Mouse (Mus musculus) intestine, embryonic 15.5 days (tissue): Measurements from ENCODE around the gene Ide. TPM values are rescaled to one million over a fixed set of nuclear protein-coding genes. Genes with fewer than 3 reads are reported as not detected.
"Not testable (repeated sequence)": the region's sequence is repeated elsewhere in the genome, so short reads cannot be mapped to it uniquely, and the experiment has no call there.

Experiments
- ATAC-seq: fragments of 200-750 bp; cut with Nextera tagmentation; 2 replicates; pipeline ENCODE4 v1.8.0; 2017; ENCODE audit warnings: moderate TSS enrichment, moderate library complexity
- H3K27ac ChIP-seq: fragments of 300-500 bp; sonication (generic); 2 replicates; pipeline ENCODE4 v1.5.1; 2015; ENCODE audit warnings: mild to moderate bottlenecking, inconsistent platforms
- H3K27me3 ChIP-seq: fragments of 300-500 bp; sonication (generic); replicated peaks from 2 replicates; pipeline ENCODE4 v1.6.1; 2015; ENCODE audit warnings: inconsistent platforms
- H3K36me3 ChIP-seq: fragments of 300-500 bp; sonication (generic); 2 replicates; pipeline ENCODE4 v1.6.1; 2015; ENCODE audit warnings: inconsistent platforms
- H3K4me1 ChIP-seq: fragments of 300-500 bp; sonication (generic); replicated peaks from 2 replicates; pipeline ENCODE4 v1.6.1; 2015; ENCODE audit warnings: inconsistent platforms
- H3K4me2 ChIP-seq: fragments of 300-500 bp; sonication (generic); replicated peaks from 2 replicates; pipeline ENCODE4 v1.6.1; 2015; ENCODE audit warnings: mild to moderate bottlenecking, inconsistent platforms
- H3K4me3 ChIP-seq: fragments of 300-500 bp; sonication (generic); replicated peaks from 2 replicates; pipeline ENCODE4 v1.5.1; 2015; ENCODE audit warnings: inconsistent platforms
- H3K9ac ChIP-seq: fragments of 300-500 bp; sonication (generic); 2 replicates; pipeline ENCODE4 v1.6.1; 2015; ENCODE audit warnings: inconsistent platforms
- H3K9me3 ChIP-seq: fragments of 300-500 bp; sonication (generic); 2 replicates; pipeline ENCODE4 v1.6.1; 2016; ENCODE audit warnings: inconsistent platforms
- WGBS: fragments of 180-500 bp; shearing (Covaris S2); methylation state at CpG from one replicate; pipeline ENCODE4 v1.1.7; 2015; 5-methylcytosine and 5-hydroxymethylcytosine counted together
- polyA plus RNA-seq: library from polyadenylated mRNA; unstranded; fragments of >200 nt; fragmentation: Nextera tagmentation; extraction: Ambion mirVana; gene quantifications from 2 replicates; pipeline ENCODE4 v1.2.1, GENCODE M21; 2015

Ide gene
- polyA plus RNA-seq, 1 experiment from 2014 or later = 56.2 TPM

DNA sequence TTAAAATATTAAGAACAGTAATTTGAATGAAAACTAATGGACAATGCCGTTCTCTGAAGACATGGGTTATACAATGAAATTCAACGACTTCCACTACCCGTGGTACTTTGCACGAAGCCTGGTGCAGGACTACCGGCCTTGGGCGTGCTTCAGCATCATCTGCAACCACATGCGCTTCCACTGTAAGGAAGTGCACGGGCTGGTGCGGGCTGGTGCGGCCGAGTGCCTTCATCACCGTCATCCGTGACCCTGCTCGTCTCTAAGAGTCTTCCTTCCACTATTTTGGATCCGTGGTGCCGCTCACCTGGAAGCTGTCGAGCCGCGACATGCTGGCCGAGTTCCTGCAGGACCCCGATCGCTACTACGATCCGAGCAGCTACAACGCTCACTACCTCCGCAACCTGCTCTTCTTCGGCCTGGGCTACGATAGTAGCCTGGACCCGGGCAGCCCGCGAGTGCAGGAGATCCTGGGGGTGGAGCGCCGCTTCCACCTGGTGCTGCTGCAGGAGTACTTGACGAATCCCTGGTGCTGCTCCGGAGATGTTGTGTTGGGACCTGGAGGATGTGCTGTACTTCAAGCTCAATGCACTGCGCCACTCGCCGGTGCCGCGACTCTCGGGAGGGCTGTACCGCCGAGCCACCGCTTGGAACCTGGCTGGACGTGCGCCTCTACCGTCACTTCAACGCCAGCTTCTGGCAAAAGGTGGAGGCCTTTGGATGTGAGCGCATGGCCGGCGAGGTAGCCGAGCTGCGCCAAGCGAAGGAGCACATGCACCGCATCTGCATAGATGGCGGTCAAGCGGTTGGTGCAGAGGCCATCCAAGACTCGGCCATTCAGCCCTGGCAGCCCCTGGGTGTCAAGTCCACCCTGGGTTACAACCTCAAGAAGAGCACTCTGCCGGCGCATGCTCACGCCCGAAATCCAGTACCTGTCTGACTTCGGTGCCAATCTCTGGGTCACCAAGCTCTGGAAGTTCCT lies 103.8 kb downstream of the Ide start:
- Histone ChIP-seq H3K36me3 (no peaks in the 10 kb centered on the region), H3K9me3 (no peaks in the 10 kb centered on the region), H3K9ac (no peak overlapping the region), H3K4me1 (0 out of 2 replicates have a peak, but pooled peaks cover 5% of the 10 kb centered on the region), H3K4me2 (peak overlapping the region; percentile 68), H3K4me3 (peak overlapping the region; percentile 33), H3K27ac (no peak overlapping the region), H3K27me3 (peaks cover 17% of the 10 kb centered on the region)
- WGBS = 4% methylated on average over 63 of the region's 63 CpGs
- ATAC-seq = peak; percentile 52

DNA sequence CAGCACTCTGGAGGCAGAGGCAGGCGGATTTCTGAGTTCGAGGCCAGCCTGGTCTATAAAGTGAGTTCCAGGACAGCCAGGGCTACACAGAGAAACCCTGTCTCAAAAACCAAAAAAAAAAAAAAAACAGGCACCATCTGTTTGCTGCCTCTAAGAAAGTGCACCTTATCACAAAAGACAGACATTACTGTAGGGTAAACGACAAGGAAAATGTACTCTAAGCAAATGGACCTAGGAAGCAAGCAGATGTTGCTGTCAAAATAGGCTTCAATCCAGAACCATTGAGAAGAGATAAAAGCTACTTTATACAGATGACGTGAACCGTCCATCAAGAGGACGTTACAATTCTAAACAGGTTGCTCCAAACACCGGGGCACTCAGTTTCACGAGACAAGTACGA lies 105.1 kb downstream of the Ide start:
- H3K9ac ChIP-seq, H3K4me1 ChIP-seq, H3K36me3 ChIP-seq, H3K27ac ChIP-seq, H3K4me2 ChIP-seq, ATAC-seq, H3K4me3 ChIP-seq, H3K9me3 ChIP-seq: not testable (repeated sequence)
- WGBS = 66% methylated on average over 9 of the region's 9 CpGs
- peaks cover 17% of the 10 kb centered on the region for H3K27me3 ChIP-seq

DNA sequence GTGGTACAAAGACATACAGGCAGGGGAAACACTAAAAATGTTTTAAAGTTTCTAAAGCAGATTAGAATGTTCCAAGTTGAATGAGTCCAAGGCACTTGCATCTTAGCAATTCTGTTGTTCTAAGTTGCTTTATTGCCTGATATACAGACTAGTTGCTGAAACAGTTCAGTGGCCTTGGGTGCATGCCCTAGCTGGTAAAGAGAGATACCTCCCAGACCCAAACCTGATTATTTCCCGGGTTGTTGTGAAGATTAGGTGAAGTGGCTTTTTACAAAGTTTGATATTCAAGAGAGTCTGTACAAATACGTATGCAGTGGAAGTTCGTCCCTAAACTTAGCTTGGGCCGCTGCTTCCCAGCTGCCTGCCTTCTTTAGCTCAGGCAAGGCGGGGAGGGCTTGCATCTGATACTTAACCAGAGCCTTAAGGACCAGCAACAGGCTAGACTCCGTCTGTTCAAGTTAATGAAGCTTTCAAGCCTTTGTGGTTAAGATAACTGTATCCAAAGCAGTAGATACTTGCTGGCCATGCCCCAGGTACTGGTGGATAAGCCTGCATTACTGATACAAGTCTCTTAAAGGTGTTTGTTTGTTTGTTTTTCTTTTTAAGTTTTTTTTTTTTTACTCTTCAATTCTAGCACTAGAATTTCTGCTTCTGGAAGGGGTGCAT lies 112.3 kb downstream of the Ide start:
- Histone ChIP-seq H3K27me3 (no peaks in the 10 kb centered on the region), H3K4me2 (no peak overlapping the region), H3K36me3 (peaks cover 10% of the 10 kb centered on the region; the same call in 1 of the 2 replicates), H3K9ac (no peak overlapping the region), H3K4me1 (no peaks in the 10 kb centered on the region), H3K4me3 (no peak overlapping the region), H3K27ac (no peak overlapping the region), H3K9me3 (no peaks in the 10 kb centered on the region)
- ATAC-seq = no peak
- 87% methylated on average over 6 of the region's 6 CpGs for WGBS

Other genes with a start within 250 kb of the Ide start
- 69.9 and 75.8 TPM in 2 replicates for gene March5, start 130.3 kb downstream of the Ide start, polyA plus RNA-seq
- gene Cpeb3, start 129.3 kb downstream of the Ide start, polyA plus RNA-seq = 0.85 and 1.0 TPM in 2 replicates
- 44.3 and 51.7 TPM in 2 replicates for gene Kif11, start 38.6 kb upstream of the Ide start, polyA plus RNA-seq
- 13.9 and 14.7 TPM in 2 replicates for gene Hhex, start 97.0 kb upstream of the Ide start, polyA plus RNA-seq
- 17.8 and 18.9 TPM in 2 replicates for gene Exoc6, start 212.6 kb upstream of the Ide start, polyA plus RNA-seq